Mouse (Mus musculus): ENCODE results near the gene H2-Q4.

GRCm38 (mm10) chr17:35357086-35357485, 22.3 kb upstream of the H2-Q4 start:
- TF ChIP-seq POLR2A (IDR thresholded peaks at IDR 0.05; ENCODE audit: low read depth, low read length), result no peak
- no peak for TF ChIP-seq CTCF (IDR thresholded peaks at IDR 0.05; ENCODE audit: extremely low read depth, insufficient read length, insufficient replicate concordance, low read depth, low read length)

All from small intestine, adult 2 months (tissue).